Mouse (Mus musculus) effector memory CD4-positive, alpha-beta T cell, adult 5 months (primary cell): ENCODE measurements around the gene Smad1. TPM values are rescaled to one million over a fixed set of nuclear protein-coding genes. Genes with fewer than 3 reads are reported as not detected.

Experiments used
- polyA plus RNA-seq: library from polyadenylated mRNA; unstranded; fragments of 100-300 nt; shearing (Covaris generic); gene quantifications from one replicate; pipeline ENCODE4 v1.2.1, GENCODE M21; 2017

The Smad1 gene
- 18.4 TPM for polyA plus RNA-seq

DNA sequence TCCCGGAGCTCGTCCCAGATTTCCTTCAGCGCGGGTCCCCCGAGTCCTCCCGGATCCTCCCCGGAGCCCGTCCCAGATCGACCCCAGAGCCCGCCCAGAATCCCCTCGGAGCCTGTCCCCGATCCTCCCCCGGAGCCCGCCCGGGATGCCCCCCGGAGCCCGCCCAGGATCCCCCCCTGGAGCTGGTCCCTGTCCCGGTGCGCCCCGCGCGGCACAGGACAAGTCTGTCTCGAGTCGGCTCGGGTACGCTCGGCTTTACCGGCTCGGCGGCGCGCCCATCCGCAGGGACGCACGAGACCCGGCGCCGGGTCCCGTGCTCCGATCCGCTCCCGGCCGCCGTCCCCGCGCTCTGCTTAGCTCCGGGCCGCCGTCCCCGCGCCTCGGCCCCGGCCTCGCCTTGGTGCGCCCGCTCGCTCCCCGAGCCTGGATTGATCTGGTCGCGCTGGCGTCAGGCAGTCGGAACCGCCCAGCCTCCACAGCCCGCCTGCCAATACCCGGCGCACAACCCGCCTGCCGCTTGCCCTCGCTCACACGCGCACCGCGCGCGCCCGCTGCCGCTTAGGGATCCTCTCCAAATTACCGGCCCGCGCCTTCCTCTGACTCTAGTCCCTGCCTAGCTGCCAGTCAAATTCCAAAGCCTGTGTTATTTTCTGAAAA, at the start of gene Smad1:
Gene Smad1 (minus strand): TSS at position 525 of the 657 bp plus-strand sequence.

DNA sequence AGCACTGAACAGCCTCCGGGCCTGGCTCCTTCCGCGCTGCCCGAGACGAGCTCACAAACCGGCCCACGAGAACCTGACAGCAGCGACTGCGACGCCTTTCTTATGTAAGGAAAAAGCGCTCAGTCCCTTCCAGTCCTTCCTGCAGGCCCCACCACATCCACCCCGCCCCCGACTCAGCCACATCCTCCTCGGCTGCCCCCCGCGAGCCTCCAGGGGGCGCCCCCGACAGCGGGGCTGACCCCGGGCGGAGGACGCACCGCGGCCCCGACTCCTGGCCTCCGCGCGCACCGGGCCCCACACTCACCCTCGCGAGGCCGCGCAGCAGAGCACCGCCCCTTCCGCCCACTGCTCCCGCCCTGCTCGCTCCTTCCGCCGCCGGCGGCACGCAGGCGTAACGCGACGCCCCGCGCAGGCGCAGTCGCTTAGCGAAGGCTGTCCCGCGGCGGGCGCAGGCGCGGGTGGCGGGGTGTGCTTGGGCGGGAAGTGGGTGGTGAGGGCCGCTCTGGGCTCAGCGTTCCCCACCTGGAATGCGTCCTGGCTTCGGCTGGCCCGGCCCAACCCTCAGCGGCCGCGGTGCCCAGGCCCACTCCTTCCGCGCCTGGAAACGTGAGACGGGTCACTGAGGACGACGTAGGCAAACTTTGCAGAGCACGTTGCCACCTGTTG, 104.6 kb downstream of the Smad1 start, which contains the start of gene Mmaa:
Gene Mmaa (minus strand): TSS at position 328 of the 666 bp plus-strand sequence.

Other genes with a start within 250 kb of the Smad1 start
- not detected for gene 1700011L22Rik, start 150.9 kb downstream of the Smad1 start, polyA plus RNA-seq
- 6.6 TPM for gene Mmaa, start 104.6 kb downstream of the Smad1 start, polyA plus RNA-seq
- gene Otud4, start 240.1 kb upstream of the Smad1 start, polyA plus RNA-seq, result 40.2 TPM